Mouse (Mus musculus): ENCODE results near the gene Mpo. TPM values are rescaled to one million over a fixed set of nuclear protein-coding genes. Genes with fewer than 3 reads are reported as not detected.

The Mpo gene
- polyA plus RNA-seq, 1 experiment, result 0.14 TPM

- DNase-seq (ENCODE audit: low read depth), result no peak
These were observed 12.1 kb downstream of the Mpo start for GRCm38 (mm10) chr11:87805448-87805847.

- DNase-seq (ENCODE audit: low read depth), result no peak
These were observed 14.1 kb downstream of the Mpo start for GRCm38 (mm10) chr11:87807433-87807832.

- DNase-seq (ENCODE audit: low read depth), result no peak
These were observed 14.9 kb downstream of the Mpo start for GRCm38 (mm10) chr11:87808236-87808635.

GRCm38 (mm10) chr11:87811396-87811795 lies 18.0 kb downstream of the Mpo start:
- DNase-seq (ENCODE audit: low read depth), result no peak

- no peak for DNase-seq (ENCODE audit: low read depth)
These were observed 21.4 kb downstream of the Mpo start for GRCm38 (mm10) chr11:87814831-87815230.

GRCm38 (mm10) chr11:87816707-87817442 lies 23.5 kb downstream of the Mpo start:
- no peak for DNase-seq (ENCODE audit: low read depth)

GRCm38 (mm10) chr11:87817443-87817773 lies 24.0 kb downstream of the Mpo start:
- DNase-seq (ENCODE audit: low read depth), result no peak

- DNase-seq (ENCODE audit: low read depth), result no peak
These were observed 28.1 kb downstream of the Mpo start for GRCm38 (mm10) chr11:87821502-87821901.

GRCm38 (mm10) chr11:87828239-87828900 lies 35.0 kb downstream of the Mpo start, which contains the start of gene Lpo:
Gene Lpo, minus strand, starts transcription at chr11:87828289.
- no peak for DNase-seq (ENCODE audit: low read depth)

GRCm38 (mm10) chr11:87840676-87841075 lies 47.3 kb downstream of the Mpo start:
- no peak for DNase-seq (ENCODE audit: low read depth)

- no peak for DNase-seq (ENCODE audit: low read depth)
These were observed 48.1 kb downstream of the Mpo start for GRCm38 (mm10) chr11:87841436-87841835.

- DNase-seq (ENCODE audit: low read depth), result no peak
These were observed 53.7 kb downstream of the Mpo start for GRCm38 (mm10) chr11:87846968-87847600.

GRCm38 (mm10) chr11:87847884-87848283 lies 54.5 kb downstream of the Mpo start:
- no peak for DNase-seq (ENCODE audit: low read depth)

GRCm38 (mm10) chr11:87852690-87853596 lies 59.6 kb downstream of the Mpo start, which contains the start of gene Mks1:
Gene Mks1, plus strand, starts transcription at chr11:87853215.
- no peak for DNase-seq (ENCODE audit: low read depth)

GRCm38 (mm10) chr11:87853597-87853954 lies 60.2 kb downstream of the Mpo start:
- no peak for DNase-seq (ENCODE audit: low read depth)

Other genes starting within 250 kb of the Mpo start
- 0.15 and 0.37 TPM in 2 replicates for gene Gm11492, start 226.9 kb upstream of the Mpo start, polyA plus RNA-seq (2012; rRNA removed)
- gene Sept4, start 224.7 kb upstream of the Mpo start, polyA plus RNA-seq (2012; rRNA removed), result 39.0 and 40.1 TPM in 2 replicates
- 29.9 and 31.7 TPM in 2 replicates for gene Mtmr4, start 201.4 kb upstream of the Mpo start, polyA plus RNA-seq (2012; rRNA removed)
- gene Hsf5, start 176.4 kb upstream of the Mpo start, polyA plus RNA-seq (2012; rRNA removed), result 0.27 and 0.51 TPM in 2 replicates
- 15.9 and 25.5 TPM in 2 replicates for gene Rnf43, start 130.9 kb upstream of the Mpo start, polyA plus RNA-seq (2012; rRNA removed)
- gene Supt4a, start 56.0 kb upstream of the Mpo start, polyA plus RNA-seq (2012; rRNA removed), result 83.7 and 91.5 TPM in 2 replicates
- gene Tspoap1, start 33.0 kb upstream of the Mpo start, polyA plus RNA-seq (2012; rRNA removed), result 2.7 and 3.7 TPM in 2 replicates
- gene Lpo, start 34.7 kb downstream of the Mpo start, polyA plus RNA-seq (2012; rRNA removed), result 0.32 and 0.47 TPM in 2 replicates
- gene Mks1, start 59.6 kb downstream of the Mpo start, polyA plus RNA-seq (2012; rRNA removed), result 20.8 and 22.2 TPM in 2 replicates
- gene Epx, start 82.0 kb downstream of the Mpo start, polyA plus RNA-seq (2012; rRNA removed), result 0.07 TPM in 1 of 2 replicates, not detected in the other
- gene Olfr462, start 98.7 kb downstream of the Mpo start, polyA plus RNA-seq (2012; rRNA removed), result not detected in 2 replicates
- not detected in 2 replicates for gene Olfr463, start 103.8 kb downstream of the Mpo start, polyA plus RNA-seq (2012; rRNA removed)
- not detected in 2 replicates for gene Olfr464, start 127.4 kb downstream of the Mpo start, polyA plus RNA-seq (2012; rRNA removed)
- 101 and 125 TPM in 2 replicates for gene Dynll2, start 194.0 kb downstream of the Mpo start, polyA plus RNA-seq (2012; rRNA removed)

Data from gonadal fat pad, adult 2 months (tissue).